Mouse (Mus musculus): Measurements from ENCODE around the gene Hmgb1. TPM values are rescaled to one million over a fixed set of nuclear protein-coding genes. Genes with fewer than 3 reads are reported as not detected.

Hmgb1 gene
- total and polyA plus RNA-seq, 3 experiments, result 23.7 to 103 (median 88.9) TPM

DNA sequence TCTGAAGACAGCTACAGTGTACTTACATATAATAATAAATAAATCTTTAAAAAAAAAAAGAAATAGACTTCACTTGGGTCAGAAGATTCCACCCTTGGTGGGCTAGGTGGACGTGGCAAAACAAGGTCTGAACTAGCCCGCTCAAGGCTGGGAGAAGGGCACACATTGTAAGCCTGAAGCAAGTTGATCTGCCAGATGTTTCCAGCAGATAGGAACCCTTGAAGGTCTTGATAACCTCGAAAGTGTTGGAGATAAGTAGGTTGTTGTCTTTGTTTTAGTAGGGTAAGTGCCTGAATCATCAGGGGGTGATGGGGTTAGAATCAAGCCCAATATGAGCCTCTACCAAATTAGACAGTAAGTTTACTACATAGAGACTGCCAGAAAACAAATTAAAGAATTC, 35.2 kb upstream of the Hmgb1 start:
- Histone ChIP-seq H3K36me3 (ENCODE audit: control insufficient read depth, insufficient read depth, low read length) (no peaks in the 10 kb centered on the region), H3K4me3 (no peak overlapping the region), H3K27ac (no peak overlapping the region), H3K4me1 (ENCODE audit: control insufficient read depth, insufficient read depth, low read length) (no peaks in the 10 kb centered on the region), H3K9ac (ENCODE audit: low read depth, low read length) (no peak overlapping the region), H3K79me2 (replicated peaks; ENCODE audit: control insufficient read depth, insufficient read depth, low read length) (no peaks in the 10 kb centered on the region), H3K27me3 (ENCODE audit: control insufficient read depth, insufficient read depth, low read length) (no peaks in the 10 kb centered on the region)
- 41% methylated on average over 3 of the region's 3 CpGs for WGBS
- intact Hi-C loops (cut with DNase I), result no loop called here
- no peak for TF ChIP-seq POLR2A (IDR thresholded peaks at IDR 0.05; ENCODE audit: insufficient read depth, low read depth, low read length)
- TF ChIP-seq EP300 (IDR thresholded peaks at IDR 0.05; ENCODE audit: insufficient read depth, low read depth, low read length), result no peak
- no peak for TF ChIP-seq CTCF (IDR thresholded peaks at IDR 0.05)
- no peak for DNase-seq

DNA sequence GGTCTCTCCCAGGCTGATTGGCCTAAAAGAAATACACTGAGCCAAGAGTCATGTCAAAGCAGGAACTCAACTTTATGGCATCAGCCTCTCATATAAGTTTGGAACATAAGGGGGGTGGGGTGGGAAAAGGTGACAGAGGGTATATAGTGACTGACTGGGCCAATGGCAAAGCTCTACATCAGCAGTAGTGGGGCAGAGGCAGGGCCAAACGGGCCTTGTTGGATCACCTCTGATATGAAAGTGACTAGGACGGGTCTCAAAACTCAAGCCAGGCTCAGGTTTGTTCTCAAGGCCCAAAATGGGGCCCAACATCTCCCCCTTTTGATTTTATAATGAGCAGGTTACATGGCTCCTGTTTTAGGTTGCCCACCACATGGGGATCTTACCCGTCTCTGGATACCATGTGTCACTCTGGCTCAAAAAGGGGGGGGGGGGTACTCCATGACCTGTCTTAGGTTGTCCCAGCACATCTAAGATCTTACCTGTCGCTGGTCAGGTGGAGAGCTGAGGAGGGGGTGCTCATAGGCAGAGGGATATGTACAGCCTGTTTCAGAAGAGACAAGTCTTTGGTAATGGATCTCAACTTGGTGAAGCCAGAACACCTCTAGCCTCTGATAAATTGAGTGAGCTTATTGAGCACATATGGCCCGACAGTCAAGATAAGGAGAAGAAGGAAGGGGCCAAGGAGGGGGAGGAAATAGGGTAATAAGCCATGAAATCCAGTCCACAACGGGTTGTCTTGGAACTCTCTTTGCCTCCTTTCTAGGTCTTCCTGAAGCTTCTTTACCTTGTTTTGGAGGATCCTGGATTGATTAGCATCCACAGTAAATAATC, 33.5 kb upstream of the Hmgb1 start:
- H3K36me3 ChIP-seq (ENCODE audit: control insufficient read depth, insufficient read depth, low read length), result no peaks in the 10 kb centered on the region
- no peak overlapping the region for H3K4me3 ChIP-seq
- TF ChIP-seq POLR2A (IDR thresholded peaks at IDR 0.05; ENCODE audit: insufficient read depth, low read depth, low read length) (no peak), EP300 (IDR thresholded peaks at IDR 0.05; ENCODE audit: insufficient read depth, low read depth, low read length) (no peak), CTCF (IDR thresholded peaks at IDR 0.05) (no peak)
- H3K9ac ChIP-seq (ENCODE audit: low read depth, low read length), result no peak overlapping the region
- H3K79me2 ChIP-seq (replicated peaks; ENCODE audit: control insufficient read depth, insufficient read depth, low read length), result no peaks in the 10 kb centered on the region
- H3K27ac ChIP-seq, result no peak overlapping the region
- 73% methylated on average over 6 of the region's 6 CpGs for WGBS
- H3K27me3 ChIP-seq (ENCODE audit: control insufficient read depth, insufficient read depth, low read length), result no peaks in the 10 kb centered on the region
- H3K4me1 ChIP-seq (ENCODE audit: control insufficient read depth, insufficient read depth, low read length), result no peaks in the 10 kb centered on the region
- DNase-seq, result no peak
- intact Hi-C loops (cut with DNase I), result no loop called here

DNA sequence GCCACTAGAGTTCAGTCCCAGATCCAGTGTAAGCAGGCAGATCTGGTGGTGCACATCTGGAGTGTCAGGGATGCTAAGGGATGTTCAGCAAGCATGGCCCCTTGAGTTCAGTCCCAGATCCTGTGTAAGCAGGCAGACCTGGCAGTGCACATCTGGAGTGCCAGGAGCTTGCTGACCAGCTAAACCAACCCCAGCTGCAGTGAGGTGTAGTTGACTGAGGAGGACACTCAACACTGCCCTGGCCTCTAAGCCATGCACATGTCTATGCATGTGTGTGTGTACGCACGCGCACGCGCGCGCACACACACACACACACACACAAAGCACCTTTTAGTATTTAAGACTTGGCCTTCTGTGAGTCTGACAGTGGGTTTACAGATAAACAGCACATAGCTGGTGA, 31.3 kb upstream of the Hmgb1 start:
- Histone ChIP-seq H3K4me1 (ENCODE audit: control insufficient read depth, insufficient read depth, low read length) (no peaks in the 10 kb centered on the region), H3K9ac (ENCODE audit: low read depth, low read length) (no peak overlapping the region), H3K27ac (no peak overlapping the region), H3K4me3 (no peak overlapping the region), H3K79me2 (replicated peaks; ENCODE audit: control insufficient read depth, insufficient read depth, low read length) (no peaks in the 10 kb centered on the region), H3K27me3 (ENCODE audit: control insufficient read depth, insufficient read depth, low read length) (no peaks in the 10 kb centered on the region), H3K36me3 (ENCODE audit: control insufficient read depth, insufficient read depth, low read length) (no peaks in the 10 kb centered on the region)
- TF ChIP-seq EP300 (IDR thresholded peaks at IDR 0.05; ENCODE audit: insufficient read depth, low read depth, low read length), result no peak
- TF ChIP-seq POLR2A (IDR thresholded peaks at IDR 0.05; ENCODE audit: insufficient read depth, low read depth, low read length), result no peak
- TF ChIP-seq CTCF (IDR thresholded peaks at IDR 0.05), result no peak
- DNase-seq, result no peak
- intact Hi-C loops (cut with DNase I), result no loop called here
- 98% methylated on average over 7 of the region's 7 CpGs for WGBS

DNA sequence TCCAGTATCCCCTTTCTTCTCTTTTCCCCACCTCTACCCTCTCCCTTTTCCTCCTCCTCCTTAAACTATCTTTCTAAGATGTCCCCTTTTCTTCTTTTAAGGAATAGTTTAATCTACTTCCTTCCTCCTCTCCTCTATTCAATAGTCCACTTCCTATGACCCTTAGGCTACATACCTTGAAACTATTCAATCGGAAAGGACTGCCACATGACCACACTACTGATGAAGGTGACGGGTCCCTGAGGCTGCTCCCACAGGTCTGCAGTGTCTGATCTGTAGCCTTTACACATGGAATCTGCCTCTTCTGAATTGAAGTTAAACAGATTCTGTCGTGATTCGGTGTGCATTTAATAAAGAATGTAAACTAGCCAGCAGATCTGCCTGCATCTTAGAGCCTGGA, 28.5 kb upstream of the Hmgb1 start:
- no peak overlapping the region for H3K4me3 ChIP-seq
- H3K9ac ChIP-seq (ENCODE audit: low read depth, low read length), result no peak overlapping the region
- no peaks in the 10 kb centered on the region for H3K4me1 ChIP-seq (ENCODE audit: control insufficient read depth, insufficient read depth, low read length)
- H3K36me3 ChIP-seq (ENCODE audit: control insufficient read depth, insufficient read depth, low read length), result peaks cover 5% of the 10 kb centered on the region; the same call in 1 of the 2 replicates
- 68% methylated on average over 4 of the region's 4 CpGs for WGBS
- no peaks in the 10 kb centered on the region for H3K79me2 ChIP-seq (replicated peaks; ENCODE audit: control insufficient read depth, insufficient read depth, low read length)
- H3K27me3 ChIP-seq (ENCODE audit: control insufficient read depth, insufficient read depth, low read length), result no peaks in the 10 kb centered on the region
- intact Hi-C loops (cut with DNase I), result no loop called here
- TF ChIP-seq EP300 (IDR thresholded peaks at IDR 0.05; ENCODE audit: insufficient read depth, low read depth, low read length), result no peak
- DNase-seq, result no peak
- no peak overlapping the region for H3K27ac ChIP-seq

DNA sequence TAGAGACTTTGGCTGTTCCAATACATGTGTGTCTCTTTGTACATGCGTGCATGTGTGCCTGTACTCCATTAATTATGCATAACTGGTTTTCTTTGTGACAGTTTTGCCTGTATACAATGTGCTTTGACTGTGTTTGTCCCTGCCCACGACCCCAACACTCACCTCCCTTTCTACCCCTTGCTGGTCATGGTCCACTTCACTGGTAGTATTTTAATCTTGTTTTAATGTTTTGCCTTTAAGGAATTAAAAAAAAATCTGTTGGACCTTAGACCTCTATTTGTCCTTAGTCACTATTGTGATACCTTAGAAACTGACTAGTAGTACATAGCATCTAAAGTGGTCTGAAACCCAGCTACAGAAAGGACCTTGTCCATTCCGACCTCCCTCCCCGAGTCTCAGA, 26.8 kb upstream of the Hmgb1 start:
- intact Hi-C loops (cut with DNase I), result no loop called here

DNA sequence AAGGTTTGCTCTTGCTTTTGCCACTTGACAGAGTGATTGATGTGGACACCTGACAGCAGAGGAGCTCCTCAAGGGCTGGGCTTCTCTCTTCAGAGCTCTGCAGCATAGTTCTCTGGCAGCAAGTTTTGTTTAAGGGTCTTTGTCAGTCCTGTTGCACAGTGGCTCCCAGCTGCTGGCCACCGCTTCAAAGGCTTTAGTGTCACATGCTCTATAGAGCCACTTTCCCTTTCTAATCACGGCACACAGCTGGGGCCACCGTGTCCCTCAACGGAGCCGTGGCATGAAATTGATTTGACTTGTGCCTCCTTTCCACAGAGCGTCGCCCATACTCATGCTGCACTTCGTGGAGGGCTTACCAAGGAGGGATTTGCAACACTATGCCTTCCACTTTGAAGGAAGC, 25.0 kb upstream of the Hmgb1 start:
- Histone ChIP-seq H3K9ac (ENCODE audit: low read depth, low read length) (no peak overlapping the region), H3K27me3 (ENCODE audit: control insufficient read depth, insufficient read depth, low read length) (no peaks in the 10 kb centered on the region), H3K4me3 (no peak overlapping the region), H3K36me3 (ENCODE audit: control insufficient read depth, insufficient read depth, low read length) (peaks cover 5% of the 10 kb centered on the region), H3K4me1 (ENCODE audit: control insufficient read depth, insufficient read depth, low read length) (no peaks in the 10 kb centered on the region), H3K27ac (no peak overlapping the region), H3K79me2 (replicated peaks; ENCODE audit: control insufficient read depth, insufficient read depth, low read length) (peaks cover 4% of the 10 kb centered on the region; the same call in 1 of the 2 replicates)
- no peak for DNase-seq
- 73% methylated on average over 8 of the region's 8 CpGs for WGBS
- TF ChIP-seq POLR2A (IDR thresholded peaks at IDR 0.05; ENCODE audit: insufficient read depth, low read depth, low read length), result no peak
- no peak for TF ChIP-seq CTCF (IDR thresholded peaks at IDR 0.05)
- no peak for TF ChIP-seq EP300 (IDR thresholded peaks at IDR 0.05; ENCODE audit: insufficient read depth, low read depth, low read length)
- intact Hi-C loops (cut with DNase I), result no loop called here

More for the DNA sequence above, 26.8 kb upstream of the Hmgb1 start:
- WGBS, result 95% methylated on average over 4 of the region's 4 CpGs
- no peaks in the 10 kb centered on the region for H3K4me1 ChIP-seq (ENCODE audit: control insufficient read depth, insufficient read depth, low read length)
- H3K9ac ChIP-seq (ENCODE audit: low read depth, low read length), result no peak overlapping the region
- peaks cover 5% of the 10 kb centered on the region for H3K36me3 ChIP-seq (ENCODE audit: control insufficient read depth, insufficient read depth, low read length)
- no peaks in the 10 kb centered on the region for H3K79me2 ChIP-seq (replicated peaks; ENCODE audit: control insufficient read depth, insufficient read depth, low read length)
- TF ChIP-seq POLR2A (IDR thresholded peaks at IDR 0.05; ENCODE audit: insufficient read depth, low read depth, low read length) (no peak), CTCF (IDR thresholded peaks at IDR 0.05) (no peak), EP300 (IDR thresholded peaks at IDR 0.05; ENCODE audit: insufficient read depth, low read depth, low read length) (no peak)
- DNase-seq, result no peak
- no peak overlapping the region for H3K4me3 ChIP-seq
- no peak overlapping the region for H3K27ac ChIP-seq
- H3K27me3 ChIP-seq (ENCODE audit: control insufficient read depth, insufficient read depth, low read length), result no peaks in the 10 kb centered on the region
